Mouse (Mus musculus): ENCODE measurements around the gene Fam229a.

DNA sequence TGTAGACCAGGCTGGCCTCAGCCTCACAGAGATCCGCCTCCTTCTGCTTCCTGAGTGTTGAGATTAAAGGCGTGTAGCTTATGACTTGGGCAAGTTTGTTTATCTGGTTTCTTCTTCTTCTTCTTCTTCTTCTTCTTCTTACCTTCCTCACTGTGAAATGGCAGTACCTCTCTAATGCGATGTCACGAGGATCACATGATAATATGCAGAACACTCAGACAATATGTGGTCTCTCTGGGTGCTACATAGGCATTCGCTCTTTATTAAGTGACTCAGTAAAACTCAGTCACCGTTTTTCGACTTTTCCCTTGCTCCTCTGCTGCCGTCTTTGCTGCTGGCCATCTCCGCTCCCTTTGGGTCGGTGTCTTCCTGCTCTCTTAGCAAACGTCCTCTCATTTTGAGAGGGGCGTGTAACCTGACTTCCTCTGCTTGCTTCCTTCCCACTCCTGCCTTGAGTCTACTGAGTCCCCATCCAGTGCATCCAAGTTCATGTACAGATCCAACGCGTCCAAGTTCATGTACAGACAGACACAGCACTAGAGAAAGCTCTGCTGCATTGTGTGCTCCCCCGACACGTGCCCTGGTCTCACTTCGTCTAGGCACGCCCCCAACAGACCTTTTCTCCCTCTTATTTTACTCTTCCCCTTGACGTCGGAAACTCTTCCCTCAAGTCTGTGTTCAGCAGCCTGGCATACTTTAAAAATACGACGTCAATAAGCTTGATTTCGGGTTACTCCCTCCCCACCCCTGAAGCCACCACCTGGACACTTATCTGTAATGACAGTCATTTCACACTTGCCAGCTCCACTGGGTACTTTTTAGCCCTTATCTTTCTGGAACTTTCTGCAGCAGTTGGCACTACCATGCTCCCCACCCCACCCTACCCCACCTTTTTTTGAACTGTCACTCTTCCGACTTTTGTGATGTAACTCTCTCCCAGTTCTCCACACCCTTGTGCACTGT lies 27.6 kb upstream of the Fam229a start:
- no peak for TF ChIP-seq CTCF (IDR thresholded peaks at IDR 0.05; ENCODE audit: control insufficient read depth, insufficient read depth, insufficient replicate concordance, low read depth, low read length)
- TF ChIP-seq POLR2A (IDR thresholded peaks at IDR 0.05; ENCODE audit: control insufficient read depth, low read depth, low read length): no peak

Data from testis, adult 2 months (tissue).